In genomic region chr2:68386313-68386863, GRCm38 (mm10) we compare ENCODE assay signal across 16 mouse cellular contexts.
DNase-seq lines count a peak whose midpoint lies in the region; ATAC-seq and TF ChIP-seq lines count a peak whose summit lies in the region.
"Had no signal": no experiment of that assay in that cellular context is flagged by ENCODE, and none has a peak within 500 bp of the region (broad histone marks: within the 10 kb centered on the region; RNA-seq: fewer than 3 reads in every experiment).

No protein-coding gene starts in this region.

- TF ChIP-seq CTCF in cerebellum, adult 2 months (IDR thresholded peaks at IDR 0.05; ENCODE audit: borderline replicate concordance, insufficient read depth, low read depth, low read length): no peak

- no peak overlapping the region for H3K4me2 ChIP-seq in heart, embryonic 16.5 days (ENCODE audit: low read depth, low read length)
- no peak overlapping the region for H3K4me2 ChIP-seq in midbrain, embryonic 11.5 days
- H3K4me2 ChIP-seq in midbrain, embryonic 16.5 days (ENCODE audit: low read length): no peak overlapping the region
- no peak overlapping the region for H3K4me2 ChIP-seq in midbrain, embryonic 15.5 days
- no peak overlapping the region for H3K4me2 ChIP-seq in stomach, embryonic 16.5 days (ENCODE audit: low read depth, low read length)
- H3K4me2 ChIP-seq: forebrain, embryonic 12.5 days; liver, embryonic 12.5 days; lung, embryonic 14.5 days had no signal

- H3K4me1 ChIP-seq in heart, embryonic 16.5 days (ENCODE audit: control insufficient read depth, insufficient read depth, low read length): peaks cover 30% of the 10 kb centered on the region
- H3K4me1 ChIP-seq in midbrain, embryonic 11.5 days (ENCODE audit: control insufficient read depth, insufficient read depth, low read length): peaks cover 27% of the 10 kb centered on the region
- no peaks in the 10 kb centered on the region for H3K4me1 ChIP-seq in midbrain, embryonic 16.5 days (ENCODE audit: control insufficient read depth, insufficient read depth, low read length)
- peaks cover 11% of the 10 kb centered on the region for H3K4me1 ChIP-seq in midbrain, embryonic 15.5 days
- H3K4me1 ChIP-seq in stomach, embryonic 16.5 days (ENCODE audit: control insufficient read depth, insufficient read depth, low read length): peaks cover 21% of the 10 kb centered on the region
- peaks cover 4% of the 10 kb centered on the region; the same call in 1 of the 2 replicates for H3K4me1 ChIP-seq in cerebellum, adult 2 months (ENCODE audit: control insufficient read depth, insufficient read depth, low read length)

- H3K27ac ChIP-seq in heart, embryonic 16.5 days (ENCODE audit: low read length): 0 out of 2 replicates have a peak overlapping the region, but pooled peaks have one; percentile 9
- peak overlapping the region; percentile 8; the same call in 1 of the 2 replicates for H3K27ac ChIP-seq in midbrain, embryonic 11.5 days (ENCODE audit: low read depth, low read length)
- H3K27ac ChIP-seq in midbrain, embryonic 16.5 days (ENCODE audit: low read length): no peak overlapping the region
- no peak overlapping the region for H3K27ac ChIP-seq in midbrain, embryonic 15.5 days
- peak overlapping the region; percentile 90 for H3K27ac ChIP-seq in stomach, embryonic 16.5 days (ENCODE audit: low read length)
- H3K27ac ChIP-seq in cerebellum, adult 2 months (ENCODE audit: insufficient read depth, low read length): no peak overlapping the region
- H3K27ac ChIP-seq: forebrain, embryonic 12.5 days; left cerebral cortex, adult 2 months; liver, embryonic 12.5 days had no signal

- WGBS in heart, embryonic 16.5 days: 71% methylated on average over 10 of the region's 10 CpGs
- WGBS in midbrain, embryonic 11.5 days: 20% methylated on average over 10 of the region's 10 CpGs
- WGBS in midbrain, embryonic 16.5 days: 21% methylated on average over 10 of the region's 10 CpGs
- WGBS in midbrain, embryonic 15.5 days: 18% methylated on average over 10 of the region's 10 CpGs
- WGBS in stomach, embryonic 16.5 days: 66% methylated on average over 10 of the region's 10 CpGs
- WGBS in cerebellum, adult 2 months: 49% methylated on average over 10 of the region's 10 CpGs

- no peaks in the 10 kb centered on the region for H3K27me3 ChIP-seq in heart, embryonic 16.5 days (ENCODE audit: control insufficient read depth, insufficient read depth, low read length)
- H3K27me3 ChIP-seq in midbrain, embryonic 11.5 days (ENCODE audit: control insufficient read depth, insufficient read depth, low read length): no peaks in the 10 kb centered on the region
- H3K27me3 ChIP-seq in midbrain, embryonic 16.5 days (ENCODE audit: control insufficient read depth, insufficient read depth, low read depth, low read length): no peaks in the 10 kb centered on the region
- H3K27me3 ChIP-seq in midbrain, embryonic 15.5 days (replicated peaks): no peaks in the 10 kb centered on the region
- H3K27me3 ChIP-seq in stomach, embryonic 16.5 days (ENCODE audit: control insufficient read depth, insufficient read depth, low read length): no peaks in the 10 kb centered on the region
- no peaks in the 10 kb centered on the region for H3K27me3 ChIP-seq in cerebellum, adult 2 months (ENCODE audit: control insufficient read depth, insufficient read depth, low read length)
- H3K27me3 ChIP-seq: forebrain, embryonic 12.5 days; liver, embryonic 12.5 days had no signal

- DNase-seq in heart, postnatal 25 days (ENCODE audit: low spot score): no peak
- DNase-seq in midbrain, embryonic 11.5 days (ENCODE audit: low spot score, missing footprints): peak; percentile 87
- DNase-seq in cerebellum, adult 2 months: no peak
- DNase-seq: cerebellum, adult 9-11 months; gastrocnemius, postnatal 25 days; kidney, postnatal 25 days; lung, embryonic 14.5 days; lung, postnatal 4 days; thymus, postnatal 14 days had no signal

- no peak for TF ChIP-seq POLR2A in cerebellum, adult 2 months (IDR thresholded peaks at IDR 0.05; ENCODE audit: borderline replicate concordance, insufficient read depth, low read length)

- H3K9me3 ChIP-seq in heart, embryonic 16.5 days (replicated peaks; ENCODE audit: control insufficient read depth, low read length): no peaks in the 10 kb centered on the region
- no peaks in the 10 kb centered on the region for H3K9me3 ChIP-seq in midbrain, embryonic 11.5 days (ENCODE audit: control insufficient read depth, low read length)
- no peaks in the 10 kb centered on the region for H3K9me3 ChIP-seq in midbrain, embryonic 16.5 days (replicated peaks; ENCODE audit: control insufficient read depth, low read length, poor library complexity, severe bottlenecking)
- H3K9me3 ChIP-seq in midbrain, embryonic 15.5 days: no peaks in the 10 kb centered on the region
- no peaks in the 10 kb centered on the region for H3K9me3 ChIP-seq in stomach, embryonic 16.5 days (replicated peaks; ENCODE audit: control insufficient read depth, low read length)
- H3K9me3 ChIP-seq: forebrain, embryonic 12.5 days; liver, embryonic 12.5 days had no signal

- no peak for ATAC-seq in heart, embryonic 16.5 days (replicated peaks; ENCODE audit: extremely low read depth, insufficient read depth, low FRiP score)
- ATAC-seq in midbrain, embryonic 11.5 days (ENCODE audit: low FRiP score): peak; percentile 41
- ATAC-seq in midbrain, embryonic 16.5 days: no peak
- 0 out of 2 replicates have a peak, but pooled peaks have one; percentile 32 for ATAC-seq in midbrain, embryonic 15.5 days (replicated peaks)
- ATAC-seq in stomach, embryonic 16.5 days (ENCODE audit: insufficient read depth, low FRiP score): no peak
- ATAC-seq: liver, embryonic 12.5 days had no signal

- H3K9ac ChIP-seq in heart, embryonic 16.5 days (ENCODE audit: low read length): no peak overlapping the region
- no peak overlapping the region for H3K9ac ChIP-seq in midbrain, embryonic 11.5 days (ENCODE audit: low read length)
- H3K9ac ChIP-seq in midbrain, embryonic 16.5 days (ENCODE audit: low read depth, low read length): no peak overlapping the region
- H3K9ac ChIP-seq in midbrain, embryonic 15.5 days: no peak overlapping the region
- no peak overlapping the region for H3K9ac ChIP-seq in stomach, embryonic 16.5 days (ENCODE audit: low read length)
- H3K9ac ChIP-seq: forebrain, embryonic 12.5 days; liver, embryonic 12.5 days; lung, embryonic 14.5 days had no signal

- intact Hi-C loops in heart, postnatal 25 days (cut with DNase I): no loop called here

- H3K36me3 ChIP-seq in heart, embryonic 16.5 days (ENCODE audit: control insufficient read depth, insufficient read depth): peaks cover 9% of the 10 kb centered on the region
- no peaks in the 10 kb centered on the region for H3K36me3 ChIP-seq in midbrain, embryonic 11.5 days (ENCODE audit: control insufficient read depth, insufficient read depth, low read length)
- H3K36me3 ChIP-seq in midbrain, embryonic 16.5 days (ENCODE audit: control insufficient read depth, insufficient read depth, low read length): no peaks in the 10 kb centered on the region
- no peaks in the 10 kb centered on the region for H3K36me3 ChIP-seq in midbrain, embryonic 15.5 days (replicated peaks)
- 0 out of 2 replicates have a peak, but pooled peaks cover 3% of the 10 kb centered on the region for H3K36me3 ChIP-seq in stomach, embryonic 16.5 days (ENCODE audit: control insufficient read depth, insufficient read depth, low read length)
- H3K36me3 ChIP-seq: liver, embryonic 12.5 days had no signal

- no peak overlapping the region for H3K4me3 ChIP-seq in heart, embryonic 16.5 days (ENCODE audit: low read length)
- H3K4me3 ChIP-seq in midbrain, embryonic 11.5 days (ENCODE audit: low read depth, low read length): no peak overlapping the region
- H3K4me3 ChIP-seq in midbrain, embryonic 16.5 days (ENCODE audit: low read depth, low read length): no peak overlapping the region
- H3K4me3 ChIP-seq in midbrain, embryonic 15.5 days: no peak overlapping the region
- no peak overlapping the region for H3K4me3 ChIP-seq in stomach, embryonic 16.5 days (replicated peaks; ENCODE audit: low read length)
- H3K4me3 ChIP-seq in cerebellum, adult 2 months (replicated peaks; ENCODE audit: insufficient read depth, low read depth, low read length): no peak overlapping the region
- H3K4me3 ChIP-seq: forebrain, embryonic 12.5 days; left cerebral cortex, adult 2 months; liver, embryonic 12.5 days had no signal

Comparison
In these comparisons a context has a peak if more than half of its experiments do, and no peak if none do; other contexts are left out.
1. ATAC-seq: peak in midbrain, embryonic 11.5 days (single experiment) and midbrain, embryonic 15.5 days (single experiment); none in heart, embryonic 16.5 days (single experiment), midbrain, embryonic 16.5 days (single experiment) and stomach, embryonic 16.5 days (single experiment).
2. H3K27ac ChIP-seq: peak in heart, embryonic 16.5 days (single experiment), midbrain, embryonic 11.5 days (single experiment) and stomach, embryonic 16.5 days (single experiment); none in midbrain, embryonic 16.5 days (single experiment), midbrain, embryonic 15.5 days (single experiment) and cerebellum, adult 2 months (single experiment).